Mouse (Mus musculus): Measurements from ENCODE around the gene Gm7682.
"Not testable (repeated sequence)": the region's sequence is repeated elsewhere in the genome, so short reads cannot be mapped to it uniquely, and the experiment has no call there.

The Gm7682 gene

GRCm38 (mm10) chr5:94445484-94445883, at the start of gene Gm7682:
Gm7682 (plus strand) TSS chr5:94445784.
- in situ Hi-C loops (cut with MboI; ENCODE audit: unreplicated experiment in 2 of 2), result not testable (repeated sequence)
